Mouse (Mus musculus) stomach, postnatal 0 days (tissue): ENCODE measurements around the gene Foxp1. TPM values are rescaled to one million over a fixed set of nuclear protein-coding genes. Genes with fewer than 3 reads are reported as not detected.

Source experiments
- ATAC-seq: fragments of 200-750 bp; cut with Nextera tagmentation; 2 replicates; pipeline ENCODE4 v1.8.0; 2017; ENCODE audit not compliant: low FRiP score, low TSS enrichment
- DNase-seq: peaks from one replicate; pipeline ENCODE4 v3.0.0-alpha.2; 2016; ENCODE audit warnings: low spot score
- H3K27ac ChIP-seq: fragments of 300-500 bp; sonication (generic); replicated peaks from 2 replicates; pipeline ENCODE4 v1.5.1; 2014; ENCODE audit warnings: mild to moderate bottlenecking, control low read depth
- H3K27me3 ChIP-seq: fragments of 300-500 bp; sonication (generic); 2 replicates; pipeline ENCODE4 v1.6.1; 2014; ENCODE audit warnings: low read length; ENCODE audit not compliant: control insufficient read depth, insufficient read depth
- H3K36me3 ChIP-seq: fragments of 300-500 bp; sonication (generic); 2 replicates; pipeline ENCODE4 v1.6.1; 2014; ENCODE audit warnings: low read length, mixed read lengths; ENCODE audit not compliant: control insufficient read depth, insufficient read depth
- H3K4me1 ChIP-seq: fragments of 300-500 bp; sonication (generic); replicated peaks from 2 replicates; pipeline ENCODE4 v1.6.1; 2014; ENCODE audit warnings: antibody characterized with exemption; ENCODE audit not compliant: control insufficient read depth, insufficient read depth
- H3K4me2 ChIP-seq: fragments of 300-500 bp; sonication (generic); replicated peaks from 2 replicates; pipeline ENCODE4 v1.6.1; 2014; ENCODE audit warnings: low read depth, mild to moderate bottlenecking, control low read depth, moderate library complexity
- H3K4me3 ChIP-seq: fragments of 300-500 bp; sonication (generic); 2 replicates; pipeline ENCODE4 v1.5.1; 2014; ENCODE audit warnings: low read depth, low read length, control low read depth
- H3K9ac ChIP-seq: fragments of 300-500 bp; sonication (generic); 2 replicates; pipeline ENCODE4 v1.6.1; 2014; ENCODE audit warnings: mild to moderate bottlenecking, low read length, control low read depth, mixed read lengths
- H3K9me3 ChIP-seq: fragments of 300-500 bp; sonication (generic); 2 replicates; pipeline ENCODE4 v1.6.1; 2016; ENCODE audit warnings: low read length; ENCODE audit not compliant: control insufficient read depth
- CTCF ChIP-seq: IDR thresholded peaks from 2 replicates; pipeline ENCODE4 v1.5.1; 2016; ENCODE audit warnings: antibody characterized with exemption, low read depth, mild to moderate bottlenecking, moderate library complexity
- EP300 ChIP-seq: optimal IDR thresholded peaks from 2 replicates; pipeline ENCODE3; 2016; ENCODE audit warnings: antibody characterized with exemption
- WGBS: fragments of 180-500 bp; shearing (Covaris S2); extraction: QIAGEN DNeasy Blood & Tissue Kit; methylation state at CpG from one replicate; pipeline ENCODE4 v1.1.7; 2014; 5-methylcytosine and 5-hydroxymethylcytosine counted together
- polyA plus RNA-seq: library from polyadenylated mRNA; unstranded; fragments of >200 nt; fragmentation: Nextera tagmentation; extraction: Ambion mirVana; gene quantifications from 2 replicates; pipeline ENCODE4 v1.2.1, GENCODE M21; 2015

Gene Foxp1
- polyA plus RNA-seq, 1 experiment from 2014 or later: 68.9 TPM

DNA sequence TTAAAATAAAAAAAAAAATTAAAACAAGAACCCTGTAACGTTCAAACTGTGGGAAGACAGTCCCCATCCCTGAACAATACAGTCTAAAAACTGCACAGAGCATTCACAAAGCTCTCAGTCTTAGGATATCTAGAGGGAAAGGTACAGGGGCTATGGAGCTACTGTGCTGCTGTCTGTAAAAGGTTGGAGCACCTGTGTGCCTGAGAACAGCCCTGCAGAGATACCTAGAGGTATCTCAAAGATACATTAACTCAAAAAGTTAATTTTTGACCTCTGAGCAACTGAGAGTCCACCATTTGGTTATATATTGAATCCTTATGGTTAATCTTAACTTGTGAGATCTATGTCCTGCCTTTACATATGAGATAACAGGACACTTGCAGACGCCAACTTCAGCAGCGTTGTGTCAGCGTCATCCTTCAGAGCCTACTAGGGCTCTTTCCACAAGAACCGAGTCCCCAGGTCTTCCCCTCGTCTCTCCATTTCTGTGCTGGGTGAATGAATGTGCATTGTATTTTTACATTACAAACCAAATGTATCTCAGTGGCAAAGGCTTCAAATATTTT lies 30.5 kb downstream of the Foxp1 start:
- Histone ChIP-seq H3K4me1 (0 out of 2 replicates have a peak, but pooled peaks cover 2% of the 10 kb centered on the region), H3K9me3 (no peaks in the 10 kb centered on the region), H3K9ac (no peak overlapping the region), H3K36me3 (no peaks in the 10 kb centered on the region), H3K27me3 (no peaks in the 10 kb centered on the region), H3K4me3 (no peak overlapping the region), H3K27ac (no peak overlapping the region), H3K4me2 (no peak overlapping the region)
- 68% methylated on average over 6 of the region's 6 CpGs for WGBS
- DNase-seq: no peak
- TF ChIP-seq EP300 (no peak), CTCF (no peak)
- no peak for ATAC-seq

DNA sequence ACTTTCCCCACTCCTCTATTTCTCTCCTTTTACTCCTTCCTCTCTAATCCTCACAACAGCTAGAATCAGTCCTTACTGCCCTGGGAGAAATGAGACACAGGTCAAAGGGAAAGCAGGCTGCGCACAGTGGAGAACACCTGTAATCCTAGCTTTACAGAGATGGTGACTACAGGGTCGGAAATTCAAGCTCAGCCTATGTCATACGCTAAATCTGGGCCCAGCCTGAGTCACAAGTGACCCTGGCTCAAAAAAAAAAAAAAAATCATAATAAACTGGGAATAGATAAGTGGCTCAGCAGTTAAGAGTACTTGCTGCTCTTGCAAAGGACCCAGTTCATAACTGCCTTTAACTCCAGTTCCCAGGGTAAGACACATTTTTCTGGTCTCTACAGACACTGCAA lies 31.4 kb downstream of the Foxp1 start:
- Histone ChIP-seq H3K27ac (no peak overlapping the region), H3K27me3 (no peaks in the 10 kb centered on the region)
- 88% methylated on average over 3 of the region's 3 CpGs for WGBS

DNA sequence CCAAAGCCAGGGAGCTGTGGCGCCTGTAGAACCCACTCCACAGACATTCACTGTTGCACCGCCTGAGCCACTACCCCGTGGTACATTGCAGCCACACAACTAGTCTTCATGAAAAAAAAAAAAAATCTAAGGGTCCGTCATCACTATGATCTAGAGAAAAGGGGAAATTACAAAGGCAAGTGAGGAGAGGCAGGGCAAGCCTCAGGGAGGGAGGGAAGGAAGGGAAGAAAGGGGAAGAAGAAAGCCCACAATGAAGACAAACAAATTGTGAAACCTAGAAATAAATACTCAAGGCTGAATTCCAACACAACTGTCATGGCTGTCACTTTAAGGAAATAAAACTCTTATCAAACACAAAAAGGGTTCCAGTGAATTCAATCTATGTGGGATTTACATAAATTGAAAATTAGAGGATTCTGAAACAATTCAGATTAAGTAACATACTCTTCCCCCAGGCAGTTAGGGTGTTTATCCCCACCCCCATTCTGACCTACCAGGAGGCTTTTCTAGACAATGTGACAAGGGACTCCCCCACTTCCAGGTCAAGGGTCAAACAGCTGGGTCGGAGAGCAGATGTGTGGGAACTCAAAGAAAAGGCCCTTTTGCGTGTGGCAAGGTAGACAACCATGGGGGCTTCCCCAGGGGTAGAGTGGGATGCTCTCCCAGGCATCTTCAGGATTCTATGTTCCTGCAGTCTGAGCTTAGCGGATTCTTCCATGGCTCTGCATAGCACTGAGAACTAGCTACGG lies 32.4 kb downstream of the Foxp1 start:
- 78% methylated on average over 8 of the region's 8 CpGs for WGBS

More for the DNA sequence above, 31.4 kb downstream of the Foxp1 start:
- no peak overlapping the region for H3K4me2 ChIP-seq
- no peak overlapping the region for H3K9ac ChIP-seq
- 0 out of 2 replicates have a peak, but pooled peaks cover 2% of the 10 kb centered on the region for H3K4me1 ChIP-seq
- no peak overlapping the region for H3K4me3 ChIP-seq
- ATAC-seq (no peak), DNase-seq (no peak)
- TF ChIP-seq EP300 (no peak), CTCF (no peak)
- no peaks in the 10 kb centered on the region for H3K9me3 ChIP-seq
- H3K36me3 ChIP-seq: no peaks in the 10 kb centered on the region

DNA sequence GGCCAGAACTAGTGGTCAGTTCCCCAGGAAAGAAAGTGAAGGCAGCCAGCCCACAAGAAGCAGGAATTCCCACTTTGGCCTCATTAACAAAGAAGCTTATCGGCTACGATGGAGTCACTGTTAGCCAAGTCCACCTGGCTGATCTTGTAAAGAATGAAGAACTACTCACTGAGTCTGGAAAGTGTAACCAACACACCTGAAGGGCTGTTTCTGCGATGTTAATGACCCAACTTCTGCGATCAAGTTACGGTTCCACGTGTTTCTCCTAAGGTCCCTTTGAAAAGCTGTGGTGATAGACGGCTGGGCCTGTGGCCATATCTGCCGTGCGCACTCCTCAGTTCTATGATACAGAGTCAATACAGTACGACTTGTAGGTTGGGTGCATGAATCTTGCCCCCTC lies 33.1 kb downstream of the Foxp1 start:
- WGBS: 58% methylated on average over 10 of the region's 10 CpGs
- TF ChIP-seq CTCF (peak; percentile 3; the same call in 1 of the 2 replicates), EP300 (no peak)
- Histone ChIP-seq H3K4me3 (no peak overlapping the region), H3K9ac (no peak overlapping the region), H3K4me2 (0 out of 2 replicates have a peak overlapping the region, but pooled peaks have one; percentile 15), H3K27me3 (no peaks in the 10 kb centered on the region), H3K4me1 (peaks cover 3% of the 10 kb centered on the region; the same call in 1 of the 2 replicates), H3K36me3 (no peaks in the 10 kb centered on the region), H3K9me3 (no peaks in the 10 kb centered on the region), H3K27ac (peak overlapping the region; percentile 5; the same call in 1 of the 2 replicates)
- DNase-seq (peak; percentile 72), ATAC-seq (peak; percentile 77)

More for the DNA sequence above, 32.4 kb downstream of the Foxp1 start:
- Histone ChIP-seq H3K9ac (no peak overlapping the region), H3K4me1 (0 out of 2 replicates have a peak, but pooled peaks cover 2% of the 10 kb centered on the region), H3K4me2 (0 out of 2 replicates have a peak overlapping the region, but pooled peaks have one; percentile 15), H3K27ac (0 out of 2 replicates have a peak overlapping the region, but pooled peaks have one; percentile 5), H3K4me3 (no peak overlapping the region), H3K36me3 (no peaks in the 10 kb centered on the region), H3K27me3 (no peaks in the 10 kb centered on the region), H3K9me3 (no peaks in the 10 kb centered on the region)
- DNase-seq (no peak), ATAC-seq (no peak)
- TF ChIP-seq EP300 (no peak), CTCF (no peak)

DNA sequence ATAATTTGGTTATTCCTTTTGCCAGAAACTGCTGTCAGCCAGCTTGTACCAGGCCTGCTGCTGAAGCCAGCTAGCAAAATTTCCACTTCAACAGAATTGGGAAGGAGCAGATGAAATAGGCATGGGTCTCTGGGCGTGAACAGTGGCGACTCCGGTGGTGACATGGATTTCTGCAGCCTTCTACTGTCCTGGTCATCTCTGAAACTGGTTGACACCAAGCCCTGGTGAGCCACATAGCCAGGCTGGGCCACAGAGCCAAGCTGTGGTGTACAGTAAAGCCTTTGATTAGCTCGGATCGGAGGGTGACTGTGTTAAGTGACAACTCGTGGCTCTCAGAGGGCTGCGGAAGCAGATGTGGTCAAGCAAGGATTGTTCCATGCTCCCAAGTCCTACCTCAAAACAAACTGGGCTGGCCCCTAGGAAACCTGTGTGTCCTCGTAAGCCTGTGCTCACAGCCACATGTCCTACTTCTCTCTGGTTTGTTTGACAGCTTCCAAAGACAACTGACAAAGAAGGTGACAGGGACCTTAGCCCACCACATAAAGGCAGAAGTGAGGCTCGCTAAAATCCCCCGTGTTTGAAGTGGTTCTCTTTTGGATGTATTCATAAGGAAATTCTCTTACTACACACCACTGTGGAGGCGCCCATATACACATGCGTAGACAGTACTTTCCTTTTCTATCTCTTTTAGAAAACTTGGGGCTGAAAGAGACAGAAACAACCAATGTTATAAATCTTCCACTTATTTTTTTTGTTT lies 36.5 kb downstream of the Foxp1 start:
- H3K4me2 ChIP-seq: no peak overlapping the region
- no peak overlapping the region for H3K4me3 ChIP-seq
- WGBS: 72% methylated on average over 12 of the region's 12 CpGs
- TF ChIP-seq EP300 (no peak), CTCF (peak; percentile 45)
- H3K27ac ChIP-seq: peak overlapping the region; percentile 74
- no peak for ATAC-seq
- H3K4me1 ChIP-seq: peaks cover 7% of the 10 kb centered on the region; the same call in 1 of the 2 replicates
- H3K36me3 ChIP-seq: no peaks in the 10 kb centered on the region
- no peaks in the 10 kb centered on the region for H3K27me3 ChIP-seq
- no peak overlapping the region for H3K9ac ChIP-seq
- DNase-seq: no peak
- no peaks in the 10 kb centered on the region for H3K9me3 ChIP-seq
